Comparison of ENCODE assay signal across 15 mouse cellular contexts in genomic region chr10:128778441-128778840, GRCm38 (mm10). TPM values are rescaled to one million over a fixed set of nuclear protein-coding genes. Genes with fewer than 3 reads are reported as not detected.
DNase-seq lines count a peak whose midpoint lies in the region; ATAC-seq and TF ChIP-seq lines count a peak whose summit lies in the region.
"Had no signal": no experiment of that assay in that cellular context is flagged by ENCODE, and none has a peak within 500 bp of the region (broad histone marks: within the 10 kb centered on the region; RNA-seq: fewer than 3 reads in every experiment).

No protein-coding gene starts in this region.

- H3K4me1 ChIP-seq in heart, embryonic 14.5 days (ENCODE audit: control insufficient read depth in 2 of 2, insufficient read depth in 2 of 2, low read length in 2 of 2) = peaks cover 0 to 6% of the 10 kb centered on the region in 2 experiments; a peak in 2 of 4 replicates
- peaks cover 16% of the 10 kb centered on the region for H3K4me1 ChIP-seq in lung, embryonic 16.5 days (replicated peaks; ENCODE audit: control insufficient read depth, insufficient read depth, low read length)
- H3K4me1 ChIP-seq in intestine, postnatal 0 days (replicated peaks; ENCODE audit: control insufficient read depth, insufficient read depth, low read length) = no peaks in the 10 kb centered on the region
- peaks cover 13% of the 10 kb centered on the region; the same call in 1 of the 2 replicates for H3K4me1 ChIP-seq in stomach, embryonic 16.5 days (ENCODE audit: control insufficient read depth, insufficient read depth, low read length)
- H3K4me1 ChIP-seq in midbrain, embryonic 14.5 days (ENCODE audit: control insufficient read depth, insufficient read depth, low read length) = no peaks in the 10 kb centered on the region
- H3K4me1 ChIP-seq: neural tube, embryonic 12.5 days had no signal

- DNase-seq in heart, adult 8-10 months (ENCODE audit: low spot score) = no peak
- no peak for DNase-seq in lung, postnatal 4 days
- no peak for DNase-seq in spleen, postnatal 4 days (ENCODE audit: low spot score in 2 of 2)
- DNase-seq in midbrain, embryonic 14.5 days = no peak
- DNase-seq: cerebellum, adult 2 months; right cerebral cortex, postnatal 14 days had no signal

- no peak overlapping the region for H3K4me3 ChIP-seq in heart, embryonic 14.5 days (ENCODE audit: control insufficient read depth in 1 of 2, insufficient read depth in 1 of 2, low read depth in 1 of 2, low read length in 2 of 2)
- no peak overlapping the region for H3K4me3 ChIP-seq in lung, embryonic 16.5 days (ENCODE audit: low read length)
- no peak overlapping the region for H3K4me3 ChIP-seq in intestine, postnatal 0 days (ENCODE audit: low read depth, low read length)
- H3K4me3 ChIP-seq in stomach, embryonic 16.5 days (replicated peaks; ENCODE audit: low read length) = no peak overlapping the region
- H3K4me3 ChIP-seq in midbrain, embryonic 14.5 days (replicated peaks; ENCODE audit: low read depth, low read length) = no peak overlapping the region
- H3K4me3 ChIP-seq: neural tube, embryonic 12.5 days had no signal

- WGBS in heart, embryonic 14.5 days = 83% methylated on average over 2 of the region's 2 CpGs
- WGBS in lung, embryonic 16.5 days = 87% methylated on average over 2 of the region's 2 CpGs
- 93% methylated on average over 2 of the region's 2 CpGs for WGBS in intestine, postnatal 0 days
- 96% methylated on average over 2 of the region's 2 CpGs for WGBS in stomach, embryonic 16.5 days
- WGBS in midbrain, embryonic 14.5 days = 87% methylated on average over 2 of the region's 2 CpGs

- no peaks in the 10 kb centered on the region for H3K9me3 ChIP-seq in heart, embryonic 14.5 days (ENCODE audit: control insufficient read depth, low read length)
- no peaks in the 10 kb centered on the region for H3K9me3 ChIP-seq in lung, embryonic 16.5 days (ENCODE audit: control insufficient read depth, low read length)
- H3K9me3 ChIP-seq in intestine, postnatal 0 days (ENCODE audit: control insufficient read depth) = no peaks in the 10 kb centered on the region
- no peaks in the 10 kb centered on the region for H3K9me3 ChIP-seq in stomach, embryonic 16.5 days (replicated peaks; ENCODE audit: control insufficient read depth, low read length)
- no peaks in the 10 kb centered on the region for H3K9me3 ChIP-seq in midbrain, embryonic 14.5 days (ENCODE audit: control insufficient read depth, low read length)
- H3K9me3 ChIP-seq: neural tube, embryonic 12.5 days had no signal

- no peaks in the 10 kb centered on the region for H3K27me3 ChIP-seq in heart, embryonic 14.5 days (ENCODE audit: control insufficient read depth, insufficient read depth, low read length)
- H3K27me3 ChIP-seq in lung, embryonic 16.5 days (ENCODE audit: control insufficient read depth, insufficient read depth, low read depth, low read length) = no peaks in the 10 kb centered on the region
- no peaks in the 10 kb centered on the region for H3K27me3 ChIP-seq in intestine, postnatal 0 days (replicated peaks; ENCODE audit: control insufficient read depth, insufficient read depth, low read length)
- H3K27me3 ChIP-seq in stomach, embryonic 16.5 days (ENCODE audit: control insufficient read depth, insufficient read depth, low read length) = no peaks in the 10 kb centered on the region
- no peaks in the 10 kb centered on the region for H3K27me3 ChIP-seq in midbrain, embryonic 14.5 days (ENCODE audit: control insufficient read depth, insufficient read depth, low read length)
- H3K27me3 ChIP-seq: megakaryocyte, embryonic 14.5 days; neural tube, embryonic 12.5 days; Patski had no signal

- 0 out of 2 replicates have a peak overlapping the region, but pooled peaks have one; percentile 23 for H3K9ac ChIP-seq in heart, embryonic 14.5 days (ENCODE audit: low read length)
- 0 out of 2 replicates have a peak overlapping the region, but pooled peaks have one; percentile 24 for H3K9ac ChIP-seq in lung, embryonic 16.5 days (ENCODE audit: low read length)
- H3K9ac ChIP-seq in intestine, postnatal 0 days (ENCODE audit: low read depth, low read length) = no peak overlapping the region
- no peak overlapping the region for H3K9ac ChIP-seq in stomach, embryonic 16.5 days (ENCODE audit: low read length)
- H3K9ac ChIP-seq in midbrain, embryonic 14.5 days (replicated peaks; ENCODE audit: low read length) = no peak overlapping the region
- H3K9ac ChIP-seq: neural tube, embryonic 12.5 days had no signal

- ATAC-seq in heart, embryonic 14.5 days (ENCODE audit: insufficient number of reproducible peaks, insufficient read depth, low FRiP score, low read depth) = no peak
- ATAC-seq in lung, embryonic 16.5 days (ENCODE audit: low read depth) = no peak
- no peak for ATAC-seq in intestine, postnatal 0 days
- no peak for ATAC-seq in stomach, embryonic 16.5 days (ENCODE audit: insufficient read depth, low FRiP score)
- ATAC-seq in midbrain, embryonic 14.5 days (ENCODE audit: low FRiP score, low TSS enrichment) = no peak
- ATAC-seq: CD4-positive, CD25-positive, alpha-beta regulatory T cell, adult 4 months; inflammation-experienced regulatory T-cells, adult 6 months; Patski had no signal

- H3K36me3 ChIP-seq in heart, embryonic 14.5 days (ENCODE audit: control insufficient read depth, insufficient read depth, low read length) = no peaks in the 10 kb centered on the region
- no peaks in the 10 kb centered on the region for H3K36me3 ChIP-seq in lung, embryonic 16.5 days (ENCODE audit: control insufficient read depth, insufficient read depth, low read length)
- H3K36me3 ChIP-seq in intestine, postnatal 0 days (ENCODE audit: control insufficient read depth, insufficient read depth) = no peaks in the 10 kb centered on the region
- H3K36me3 ChIP-seq in stomach, embryonic 16.5 days (ENCODE audit: control insufficient read depth, insufficient read depth, low read length) = no peaks in the 10 kb centered on the region
- H3K36me3 ChIP-seq in midbrain, embryonic 14.5 days (ENCODE audit: control insufficient read depth, insufficient read depth, low read length) = no peaks in the 10 kb centered on the region
- H3K36me3 ChIP-seq: neural tube, embryonic 12.5 days had no signal

- no peak for TF ChIP-seq CTCF in intestine, postnatal 0 days (IDR thresholded peaks at IDR 0.05; ENCODE audit: low read depth)

- no peak overlapping the region for H3K4me2 ChIP-seq in heart, embryonic 14.5 days (ENCODE audit: low read length)
- no peak overlapping the region for H3K4me2 ChIP-seq in lung, embryonic 16.5 days (ENCODE audit: low read depth, low read length)
- no peak overlapping the region for H3K4me2 ChIP-seq in intestine, postnatal 0 days (replicated peaks; ENCODE audit: low read depth)
- no peak overlapping the region for H3K4me2 ChIP-seq in stomach, embryonic 16.5 days (ENCODE audit: low read depth, low read length)
- no peak overlapping the region for H3K4me2 ChIP-seq in midbrain, embryonic 14.5 days (ENCODE audit: low read length)
- H3K4me2 ChIP-seq: neural tube, embryonic 12.5 days had no signal

- H3K27ac ChIP-seq in heart, embryonic 14.5 days (replicated peaks in 1 of 2; ENCODE audit: control insufficient read depth in 1 of 2, insufficient read depth in 1 of 2, low read depth in 2 of 2, low read length in 2 of 2) = peak overlapping the region; percentile 32 to 91; a peak in 3 of 4 replicates
- H3K27ac ChIP-seq in lung, embryonic 16.5 days (ENCODE audit: low read length) = peak overlapping the region; percentile 94
- H3K27ac ChIP-seq in intestine, postnatal 0 days (ENCODE audit: low read depth, low read length) = peak overlapping the region; percentile 72; the same call in 1 of the 2 replicates
- H3K27ac ChIP-seq in stomach, embryonic 16.5 days (ENCODE audit: low read length) = peak overlapping the region; percentile 79
- H3K27ac ChIP-seq in midbrain, embryonic 14.5 days (replicated peaks; ENCODE audit: low read depth, low read length) = no peak overlapping the region
- H3K27ac ChIP-seq: neural tube, embryonic 12.5 days had no signal

RNA-seq across cellular contexts. Expression of gene Mmp19, which starts 12.3 kb away (rescaled TPM):
- 1.1 and 1.8 TPM in 2 replicates for polyA plus RNA-seq in heart, embryonic 14.5 days (2014; fragmentation: Nextera tagmentation; extraction: Ambion mirVana)
- total RNA-seq in heart, adult 8-10 months (2022) = 1 to 10 TPM; 2.2 to 2.8 (median 2.5) TPM
- 4.9 and 5.3 TPM in 2 replicates for polyA plus RNA-seq in lung, embryonic 16.5 days (2015; fragmentation: Nextera tagmentation; extraction: Ambion mirVana)
- 0.97 and 1.4 TPM in 2 replicates for polyA plus RNA-seq in intestine, postnatal 0 days (2015; fragmentation: Nextera tagmentation; extraction: Ambion mirVana)
- polyA plus RNA-seq in stomach, embryonic 16.5 days (2015; fragmentation: Nextera tagmentation; extraction: Ambion mirVana) = 2.2 and 3.5 TPM in 2 replicates
- polyA plus RNA-seq in midbrain, embryonic 14.5 days (2014; fragmentation: Nextera tagmentation; extraction: Ambion mirVana) = 0.22 and 0.41 TPM in 2 replicates

RNA-seq across cellular contexts. Expression of gene Dnajc14, which starts 25.4 kb away (rescaled TPM):
- 28.2 and 31.0 TPM in 2 replicates for polyA plus RNA-seq in heart, embryonic 14.5 days (2014; fragmentation: Nextera tagmentation; extraction: Ambion mirVana)
- 10 to 100 TPM; 34.7 to 38.9 (median 35.9) TPM for total RNA-seq in heart, adult 8-10 months (2022)
- polyA plus RNA-seq in lung, embryonic 16.5 days (2015; fragmentation: Nextera tagmentation; extraction: Ambion mirVana) = 56.0 and 56.7 TPM in 2 replicates
- 28.2 and 31.8 TPM in 2 replicates for polyA plus RNA-seq in intestine, postnatal 0 days (2015; fragmentation: Nextera tagmentation; extraction: Ambion mirVana)
- polyA plus RNA-seq in stomach, embryonic 16.5 days (2015; fragmentation: Nextera tagmentation; extraction: Ambion mirVana) = 54.1 and 59.5 TPM in 2 replicates
- 38.6 and 42.7 TPM in 2 replicates for polyA plus RNA-seq in midbrain, embryonic 14.5 days (2014; fragmentation: Nextera tagmentation; extraction: Ambion mirVana)

RNA-seq across cellular contexts. Expression of gene Tmem198b, which starts 25.7 kb away (rescaled TPM):
- polyA plus RNA-seq in heart, embryonic 14.5 days (2014; fragmentation: Nextera tagmentation; extraction: Ambion mirVana) = 16.6 and 18.2 TPM in 2 replicates
- total RNA-seq in heart, adult 8-10 months (2022) = 1 to 10 TPM; 4.4 to 5.6 (median 4.8) TPM
- 18.2 and 18.4 TPM in 2 replicates for polyA plus RNA-seq in lung, embryonic 16.5 days (2015; fragmentation: Nextera tagmentation; extraction: Ambion mirVana)
- 5.1 and 5.7 TPM in 2 replicates for polyA plus RNA-seq in intestine, postnatal 0 days (2015; fragmentation: Nextera tagmentation; extraction: Ambion mirVana)
- polyA plus RNA-seq in stomach, embryonic 16.5 days (2015; fragmentation: Nextera tagmentation; extraction: Ambion mirVana) = 17.3 and 18.2 TPM in 2 replicates
- 11.7 and 13.1 TPM in 2 replicates for polyA plus RNA-seq in midbrain, embryonic 14.5 days (2014; fragmentation: Nextera tagmentation; extraction: Ambion mirVana)

RNA-seq across cellular contexts. Expression of gene Pym1, which starts 30.8 kb away (rescaled TPM):
- polyA plus RNA-seq in heart, embryonic 14.5 days (2014; fragmentation: Nextera tagmentation; extraction: Ambion mirVana) = 16.0 and 18.3 TPM in 2 replicates
- total RNA-seq in heart, adult 8-10 months (2022) = 10 to 100 TPM in 1 of 4 experiments, 1 to 10 TPM in 3; 7.9 to 11.1 (median 9.4) TPM
- 32.7 and 35.1 TPM in 2 replicates for polyA plus RNA-seq in lung, embryonic 16.5 days (2015; fragmentation: Nextera tagmentation; extraction: Ambion mirVana)
- 22.3 and 22.7 TPM in 2 replicates for polyA plus RNA-seq in intestine, postnatal 0 days (2015; fragmentation: Nextera tagmentation; extraction: Ambion mirVana)
- 35.0 and 36.2 TPM in 2 replicates for polyA plus RNA-seq in stomach, embryonic 16.5 days (2015; fragmentation: Nextera tagmentation; extraction: Ambion mirVana)
- polyA plus RNA-seq in midbrain, embryonic 14.5 days (2014; fragmentation: Nextera tagmentation; extraction: Ambion mirVana) = 46.7 and 60.0 TPM in 2 replicates

RNA-seq across cellular contexts. Expression of gene Dgka, which starts 33.8 kb away (rescaled TPM):
- 5.4 and 7.1 TPM in 2 replicates for polyA plus RNA-seq in heart, embryonic 14.5 days (2014; fragmentation: Nextera tagmentation; extraction: Ambion mirVana)
- 10 to 100 TPM; 11.3 to 12.9 (median 12.6) TPM for total RNA-seq in heart, adult 8-10 months (2022)
- polyA plus RNA-seq in lung, embryonic 16.5 days (2015; fragmentation: Nextera tagmentation; extraction: Ambion mirVana) = 12.2 and 13.9 TPM in 2 replicates
- 7.1 and 8.2 TPM in 2 replicates for polyA plus RNA-seq in intestine, postnatal 0 days (2015; fragmentation: Nextera tagmentation; extraction: Ambion mirVana)
- 28.2 and 36.1 TPM in 2 replicates for polyA plus RNA-seq in stomach, embryonic 16.5 days (2015; fragmentation: Nextera tagmentation; extraction: Ambion mirVana)
- polyA plus RNA-seq in midbrain, embryonic 14.5 days (2014; fragmentation: Nextera tagmentation; extraction: Ambion mirVana) = 5.7 and 6.2 TPM in 2 replicates

Comparison
In these comparisons a context has a peak if more than half of its experiments do, and no peak if none do; other contexts are left out.
1. H3K9ac ChIP-seq: peak in heart, embryonic 14.5 days (single experiment) and lung, embryonic 16.5 days (single experiment); none in intestine, postnatal 0 days (single experiment), stomach, embryonic 16.5 days (single experiment) and midbrain, embryonic 14.5 days (single experiment).